Mouse (Mus musculus) T-helper 2 cell (primary cell): ENCODE results near the gene Sec24b.

Experiments
- in situ Hi-C: fragments of 300-600 bp; cut with MboI, MseI; formaldehyde crosslinking; loops from one replicate; pipeline ENCODE4 v1.15.1; 2025; ENCODE audit warnings: high pct_unique_total_duplicates

The Sec24b gene

DNA sequence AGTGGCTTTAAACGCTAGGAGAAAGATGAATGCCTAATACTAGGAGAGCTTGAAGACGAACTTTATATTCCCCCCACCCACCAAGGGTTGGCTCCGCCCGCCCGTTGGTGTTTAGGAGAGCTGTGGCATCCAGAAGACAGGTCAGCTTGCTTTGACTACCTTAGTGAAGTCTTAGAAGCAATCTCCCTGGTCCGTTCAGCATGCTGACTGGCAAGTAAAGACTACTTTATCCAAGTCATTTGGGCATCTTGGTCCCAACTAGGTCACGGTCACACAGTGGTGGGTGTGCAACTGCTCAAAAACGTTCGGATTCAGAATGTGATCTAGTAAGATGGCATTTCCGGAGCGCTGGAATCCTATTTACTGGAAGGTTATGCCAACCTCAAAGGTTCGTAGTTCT lies at the start of gene Sec24b:
TSS of gene Sec24b (minus strand) at position 273 of the 400 bp plus-strand sequence.
- in situ Hi-C loops = no loop called here

DNA sequence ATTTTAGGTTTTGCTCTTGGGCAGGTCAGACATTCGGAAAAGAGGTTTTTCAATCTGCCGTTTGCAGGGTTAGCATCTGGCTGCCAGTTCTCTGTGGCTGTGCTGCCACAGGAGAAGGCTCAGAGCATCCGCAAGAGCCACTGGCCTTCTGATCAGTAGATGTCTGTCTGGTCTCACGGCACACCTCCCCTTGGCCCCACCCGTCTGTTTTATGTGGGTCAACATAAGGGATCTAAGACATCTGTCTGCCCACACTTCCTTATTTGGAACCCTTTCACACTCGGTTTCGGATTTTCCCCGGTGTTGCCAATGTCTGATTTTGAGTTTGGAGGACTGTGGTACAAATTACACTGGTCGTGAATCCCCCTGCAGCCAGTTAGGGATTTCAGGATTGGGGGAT lies 43.1 kb upstream of the Sec24b start:
- in situ Hi-C loops = no loop called here

DNA sequence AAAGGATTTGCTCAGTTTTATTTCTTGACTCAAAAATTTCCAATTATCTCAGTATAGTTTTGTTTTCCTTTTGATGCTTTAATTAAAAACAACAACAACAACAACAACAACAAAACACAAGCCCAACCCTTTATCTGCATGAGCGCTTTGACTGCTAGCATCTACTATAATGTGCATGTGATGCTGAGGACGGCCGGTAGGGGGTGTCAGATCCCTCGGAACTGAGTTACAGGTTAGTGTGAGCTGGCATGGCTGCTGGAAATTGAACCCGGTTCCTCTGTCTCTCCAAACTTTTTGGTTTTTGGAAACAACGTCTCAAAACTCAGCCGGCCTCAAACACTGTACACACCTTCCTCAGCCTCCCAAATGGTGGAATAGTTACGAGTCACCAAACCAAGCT lies 42.1 kb upstream of the Sec24b start:
- in situ Hi-C loops = no loop called here

GRCm38 (mm10) chr3:130095160-130095781 lies 33.9 kb upstream of the Sec24b start:
- in situ Hi-C loops = loop anchor here (5.0 kb wide), 2 partner anchors 482 to 597 kb away; no protein-coding TSS in a partner anchor

DNA sequence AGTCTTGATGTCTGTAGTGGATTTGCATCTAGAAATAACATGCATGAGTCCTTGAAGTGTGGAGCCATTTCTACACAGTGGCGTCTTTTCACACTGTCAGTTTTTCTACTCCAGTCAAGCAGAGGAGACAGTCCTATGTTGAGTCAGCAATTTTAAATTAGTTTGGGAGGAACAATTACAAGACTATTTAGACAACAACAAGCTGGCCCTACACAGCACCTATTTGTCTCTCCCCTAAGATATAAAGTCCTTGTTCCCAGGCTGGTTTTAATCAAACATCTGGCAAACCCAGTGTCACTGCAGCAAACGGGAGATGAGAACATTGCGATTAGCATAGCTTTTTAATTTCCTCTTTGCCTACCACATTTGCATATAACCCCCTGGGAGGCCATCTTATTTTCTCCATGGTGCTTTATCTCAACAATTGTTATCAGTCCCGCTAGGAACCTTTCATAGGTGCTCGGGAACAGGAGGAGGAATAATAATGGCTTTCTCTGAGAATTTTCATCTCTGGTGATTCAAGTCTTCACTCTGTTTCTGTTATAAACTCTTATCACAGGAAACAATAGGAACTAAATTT lies 32.9 kb upstream of the Sec24b start:
- in situ Hi-C loops = no loop called here

DNA sequence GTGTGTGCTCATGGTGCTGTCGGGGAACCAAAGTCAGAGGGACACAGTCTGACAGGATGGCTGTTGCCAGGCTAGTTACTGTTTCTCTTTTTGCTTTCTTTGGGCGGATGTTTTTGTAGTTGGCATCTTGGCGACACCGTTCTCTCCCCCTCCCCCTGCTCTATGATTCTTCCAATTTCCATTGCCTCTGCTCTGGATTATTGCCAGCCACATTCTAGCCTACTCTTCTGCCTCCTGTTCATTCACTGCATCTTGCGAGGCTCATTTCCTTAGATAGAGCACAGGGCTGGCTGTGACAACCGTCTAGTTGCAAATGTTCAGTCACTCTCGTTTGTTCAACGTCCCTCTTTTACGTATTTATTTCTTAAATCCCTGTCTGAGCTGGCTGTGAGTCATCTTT lies 29.1 kb upstream of the Sec24b start:
- in situ Hi-C loops = no loop called here

DNA sequence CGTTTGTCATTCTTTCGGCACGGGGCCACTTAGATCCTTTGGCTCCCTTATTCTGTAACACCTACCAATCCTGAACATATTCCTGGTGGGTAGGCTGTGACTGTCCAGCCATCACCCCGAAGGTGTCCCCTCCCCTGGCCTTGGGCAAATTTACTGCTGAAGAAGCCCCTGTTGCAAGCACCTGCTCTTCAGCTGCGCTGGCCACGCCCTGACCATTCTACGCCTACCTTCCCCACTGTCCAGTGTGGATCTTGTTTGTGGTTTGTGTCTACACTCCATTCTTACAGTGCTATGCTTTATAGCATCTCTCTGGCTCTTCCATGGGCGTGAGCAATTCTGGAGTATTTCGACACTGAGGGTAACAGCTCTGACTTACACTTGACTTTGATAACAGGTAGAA lies 27.3 kb upstream of the Sec24b start:
- in situ Hi-C loops = no loop called here

DNA sequence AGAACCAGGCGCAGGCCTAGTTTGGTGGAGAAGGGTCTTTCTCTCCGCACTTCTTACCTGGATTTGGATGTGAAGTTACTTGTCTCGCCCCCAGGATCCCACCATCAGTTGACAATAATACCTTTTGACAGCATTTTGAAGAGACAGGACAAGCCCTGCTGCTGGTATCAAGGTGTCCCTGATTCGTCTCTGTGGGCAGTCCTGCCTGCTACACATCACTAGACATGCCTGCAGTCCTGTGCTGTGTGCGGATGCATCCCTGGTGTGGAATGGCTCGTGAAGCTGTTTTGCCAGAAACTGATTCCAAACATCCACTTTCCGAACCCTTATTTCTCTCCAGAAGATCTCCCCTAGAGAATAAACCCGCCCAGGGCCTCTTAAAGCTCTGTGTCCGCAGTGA lies 26.1 kb upstream of the Sec24b start:
- in situ Hi-C loops = no loop called here

DNA sequence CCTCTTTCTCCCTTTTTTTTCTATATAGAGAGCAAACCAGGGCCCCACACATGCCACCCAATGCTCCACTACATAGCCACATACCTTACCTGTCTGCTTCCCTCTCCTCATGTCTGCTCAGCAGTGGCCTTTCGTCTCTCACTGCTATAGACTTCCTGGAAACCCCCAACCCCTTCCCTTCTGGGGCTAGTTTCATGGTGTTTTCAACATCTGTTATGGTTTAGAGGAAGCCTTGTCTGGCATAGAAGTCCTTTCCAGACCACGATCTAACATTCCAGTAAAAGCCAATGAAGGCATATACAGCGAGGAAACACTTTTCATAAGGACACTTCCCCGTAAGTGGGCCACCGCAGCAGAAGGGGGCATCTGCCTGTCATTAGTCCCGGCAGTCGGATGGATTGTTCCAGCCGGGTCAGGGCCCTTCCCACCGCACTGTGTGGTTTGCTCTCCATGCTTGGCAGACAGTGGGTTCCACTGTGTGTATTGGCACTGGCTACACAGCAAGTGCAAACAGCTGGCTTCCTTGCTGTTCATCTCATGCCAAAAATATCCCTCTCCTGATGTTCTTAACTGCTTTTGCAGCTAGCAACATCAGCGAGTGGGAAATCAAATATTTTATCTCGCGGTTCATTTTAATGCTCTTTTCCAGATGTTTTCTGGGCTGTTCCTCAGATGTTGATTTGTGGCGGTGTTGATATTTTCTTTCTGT lies 25.2 kb upstream of the Sec24b start:
- in situ Hi-C loops = no loop called here

DNA sequence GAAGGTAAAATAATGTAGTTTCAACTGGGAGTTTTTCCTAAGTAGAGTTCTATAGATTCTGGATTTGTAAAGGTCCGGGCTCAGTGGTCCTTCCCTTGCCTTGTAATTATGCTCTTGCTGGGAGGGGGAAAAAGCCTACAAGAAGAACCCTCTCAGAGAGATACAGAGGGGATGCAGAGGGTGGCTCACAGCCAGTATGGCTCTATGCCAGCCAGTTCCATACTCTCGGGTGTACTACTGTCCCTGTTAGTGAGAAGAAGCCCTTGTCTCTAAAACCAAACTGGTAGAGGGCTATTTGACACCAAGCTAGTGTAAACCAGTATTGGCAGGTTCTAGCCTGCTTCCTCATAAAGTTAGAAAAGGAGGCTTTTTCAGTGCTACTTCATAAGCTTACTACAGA lies 22.0 kb upstream of the Sec24b start:
- in situ Hi-C loops = no loop called here

GRCm38 (mm10) chr3:130080666-130081065 lies 19.3 kb upstream of the Sec24b start:
- in situ Hi-C loops = no loop called here

DNA sequence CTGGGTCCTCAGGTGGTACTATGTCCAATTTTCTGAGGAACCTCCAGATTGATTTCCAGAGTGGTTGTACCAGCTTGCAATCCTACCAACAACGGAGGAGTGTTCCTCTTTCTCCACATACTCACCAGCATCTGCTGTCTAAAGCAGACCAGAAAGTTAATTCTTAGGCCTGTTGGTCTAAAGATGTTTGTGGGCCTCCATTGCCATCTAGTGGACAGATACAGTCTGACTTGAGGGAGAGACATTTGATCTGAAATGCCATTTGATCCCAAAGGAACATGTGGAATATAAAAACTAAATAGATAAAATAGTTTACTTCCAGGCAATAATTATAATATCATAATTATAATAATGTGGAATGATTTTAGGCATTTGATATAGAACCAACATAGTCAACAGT lies 18.4 kb upstream of the Sec24b start:
- in situ Hi-C loops = no loop called here

DNA sequence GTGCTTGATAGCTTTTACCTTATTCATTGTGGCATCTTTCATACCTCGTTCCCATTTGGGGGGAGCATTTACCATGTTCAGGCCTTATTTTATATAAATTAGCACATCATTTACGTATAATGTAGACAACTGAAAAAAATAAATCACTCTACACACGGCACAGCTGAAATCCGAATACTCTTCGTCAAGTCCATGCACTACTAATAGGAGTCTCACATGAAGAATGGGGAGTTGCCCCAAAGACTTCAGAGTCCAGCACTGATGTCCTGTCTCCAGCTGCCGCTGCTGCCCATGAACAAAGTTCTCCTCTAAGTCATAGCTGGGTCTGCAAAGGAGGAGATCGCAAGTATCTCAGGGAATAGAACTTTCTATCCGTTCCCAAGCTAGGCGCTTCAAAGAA lies 15.9 kb upstream of the Sec24b start:
- in situ Hi-C loops = no loop called here

DNA sequence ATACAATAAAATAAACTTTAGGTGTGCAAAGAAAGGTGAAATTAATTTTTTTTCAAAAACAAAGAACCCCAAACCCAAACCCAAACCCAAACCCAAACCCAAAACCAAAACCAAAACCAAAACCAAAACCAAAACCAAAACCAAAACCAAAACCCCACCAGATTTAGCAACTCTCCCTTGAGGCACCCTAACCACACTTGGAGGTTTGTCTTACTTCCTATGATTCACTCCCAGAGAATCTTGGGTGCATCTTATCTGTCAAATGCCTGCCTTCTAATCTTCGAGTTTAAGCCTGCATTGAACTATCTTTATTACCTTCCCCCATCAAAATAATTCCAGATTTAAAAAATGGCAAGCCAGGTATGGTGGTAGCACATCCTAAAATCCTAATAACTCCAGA lies 14.4 kb upstream of the Sec24b start:
- in situ Hi-C loops = no loop called here

DNA sequence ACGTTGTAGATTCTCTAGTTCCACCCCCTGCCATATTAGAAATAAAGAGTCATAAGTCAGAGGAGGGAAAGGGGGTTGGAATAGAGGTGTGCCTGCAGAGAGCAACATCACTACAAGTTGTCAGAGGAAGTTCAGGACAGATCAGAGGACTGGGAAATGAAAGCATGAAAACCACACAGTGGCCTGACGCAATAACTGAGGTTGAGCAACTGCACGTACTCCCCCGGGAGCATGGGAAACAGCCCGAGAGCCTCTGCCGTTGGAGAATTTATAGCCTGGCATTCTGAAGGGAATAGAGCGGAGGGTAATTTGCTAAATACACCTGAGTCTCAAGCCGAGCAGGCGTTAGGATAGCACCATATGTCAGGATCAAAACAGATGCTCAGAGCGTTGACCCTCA lies 11.7 kb upstream of the Sec24b start:
- in situ Hi-C loops = loop anchor here (5.0 kb wide), 1 partner anchor 151 kb away; no protein-coding TSS in a partner anchor

GRCm38 (mm10) chr3:130071918-130072317 lies 10.6 kb upstream of the Sec24b start:
- in situ Hi-C loops = loop anchor here (5.0 kb wide), 1 partner anchor 150 kb away; no protein-coding TSS in a partner anchor

DNA sequence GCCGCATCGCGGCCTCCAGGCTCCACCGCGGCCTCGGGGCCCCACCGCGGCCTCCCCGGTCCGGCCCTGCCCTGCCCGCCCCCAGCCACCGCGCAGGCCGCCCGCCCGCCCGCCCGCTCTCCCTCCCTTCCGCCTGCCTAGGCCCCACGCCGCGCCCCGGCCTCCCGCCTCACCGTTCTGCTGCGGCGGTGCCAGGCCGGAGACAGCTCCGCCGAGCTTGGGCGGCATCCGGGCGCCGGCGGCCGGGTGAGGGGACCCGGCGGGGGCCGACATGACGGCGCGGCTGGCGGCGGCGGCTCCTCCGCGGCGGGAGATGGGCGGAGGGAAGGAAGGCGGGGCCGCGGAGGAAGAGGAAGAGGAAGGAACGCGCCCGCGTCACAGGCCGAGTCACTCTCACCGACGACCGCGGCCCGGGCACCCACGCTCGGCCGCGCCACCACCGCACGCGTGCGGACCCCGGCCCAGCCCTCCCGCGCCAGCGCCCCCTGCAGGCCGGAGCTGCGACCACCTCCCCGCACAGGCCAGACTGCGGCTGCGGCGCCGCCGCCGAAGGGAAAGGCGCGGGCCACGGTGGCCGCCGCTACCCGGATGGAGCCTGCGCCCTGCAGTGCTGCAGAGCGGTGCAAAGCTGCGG lies 840 bp downstream of the Sec24b start:
- in situ Hi-C loops = no loop called here

- in situ Hi-C loops = no loop called here
These were observed 1.5 kb downstream of the Sec24b start for GRCm38 (mm10) chr3:130059805-130060395.

DNA sequence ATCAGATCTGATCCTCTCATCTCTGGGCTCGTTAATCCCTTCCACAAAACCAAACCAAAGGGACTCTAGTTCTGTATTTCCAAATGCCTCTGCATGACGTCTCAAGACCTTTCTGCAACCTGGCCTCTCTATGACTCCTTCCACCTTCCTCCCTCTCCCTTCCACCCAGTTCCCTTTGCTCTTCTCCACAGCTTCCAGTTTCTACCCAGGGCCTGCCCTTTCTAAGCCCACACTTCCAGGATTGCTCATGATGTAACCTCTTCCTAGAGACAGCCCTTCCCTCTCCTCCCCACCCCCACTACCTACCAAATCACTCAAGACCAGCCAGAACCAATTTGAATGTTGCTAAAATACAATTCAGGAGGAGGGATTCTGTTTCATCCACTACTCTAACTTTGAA lies 2.9 kb downstream of the Sec24b start:
- in situ Hi-C loops = no loop called here

DNA sequence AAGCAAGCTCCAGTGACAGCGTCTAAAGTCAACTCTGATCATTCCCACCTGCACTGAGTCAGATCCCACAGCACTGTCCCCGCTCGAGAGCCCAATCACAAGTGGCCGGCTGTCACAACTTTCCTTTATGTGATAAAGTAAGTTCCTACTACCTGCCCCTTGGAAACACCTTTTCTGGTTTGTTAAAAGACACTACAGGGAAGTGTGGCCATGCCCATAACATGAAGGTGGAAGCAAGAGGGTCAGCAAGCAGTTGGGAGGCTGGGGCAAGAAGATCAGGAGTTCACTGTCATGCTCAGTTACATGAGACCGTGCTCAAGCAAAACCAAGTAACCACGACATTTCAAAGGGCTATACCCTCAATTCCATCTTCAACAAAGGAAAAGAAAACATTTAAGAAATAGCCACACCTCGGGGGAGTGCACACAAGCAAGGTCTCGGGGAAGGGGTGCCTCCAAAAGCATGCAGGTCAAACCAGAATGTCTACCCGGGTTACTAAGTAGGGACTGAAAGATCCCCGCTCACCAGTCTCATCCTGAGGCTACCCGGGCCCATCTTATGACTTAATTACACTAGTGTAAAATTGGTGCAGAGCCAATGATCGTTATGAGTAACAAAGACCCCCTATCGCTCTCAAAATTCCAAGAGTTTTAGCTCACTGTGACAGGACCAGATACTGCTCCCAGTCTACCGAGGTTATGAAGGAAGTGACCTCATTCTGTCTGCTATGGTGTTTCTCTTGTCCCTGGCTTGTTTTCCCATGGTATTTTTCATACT lies 3.6 kb downstream of the Sec24b start:
- in situ Hi-C loops = no loop called here
